Mouse (Mus musculus) embryonic facial prominence, embryonic 12.5 days (tissue): ENCODE measurements around the gene Vpreb1. TPM values are rescaled to one million over a fixed set of nuclear protein-coding genes. Genes with fewer than 3 reads are reported as not detected.

Experiments
- ATAC-seq: fragments of 200-750 bp; cut with Nextera tagmentation; 2 replicates; pipeline ENCODE4 v1.8.0; 2017; ENCODE audit not compliant: insufficient number of reproducible peaks, insufficient read depth, low FRiP score, low TSS enrichment
- H3K27ac ChIP-seq: fragments of 300-500 bp; sonication (generic); 2 replicates; pipeline ENCODE4 v1.5.1; 2016; ENCODE audit warnings: mild to moderate bottlenecking
- H3K27me3 ChIP-seq: fragments of 300-500 bp; sonication (generic); 2 replicates; pipeline ENCODE4 v1.6.1; 2016; ENCODE audit warnings: mild to moderate bottlenecking, moderate library complexity
- H3K36me3 ChIP-seq: fragments of 300-500 bp; sonication (generic); 2 replicates; pipeline ENCODE4 v1.6.1; 2016; ENCODE audit warnings: mild to moderate bottlenecking
- H3K4me1 ChIP-seq: fragments of 300-500 bp; sonication (generic); 2 replicates; pipeline ENCODE4 v1.6.1; 2016
- H3K4me2 ChIP-seq: fragments of 300-500 bp; sonication (generic); replicated peaks from 2 replicates; pipeline ENCODE4 v1.6.1; 2016; ENCODE audit warnings: mild to moderate bottlenecking, moderate library complexity
- H3K4me3 ChIP-seq: fragments of 300-500 bp; sonication (generic); 2 replicates; pipeline ENCODE4 v1.5.1; 2016; ENCODE audit warnings: mild to moderate bottlenecking
- H3K9ac ChIP-seq: fragments of 300-500 bp; sonication (generic); 2 replicates; pipeline ENCODE4 v1.6.1; 2016; ENCODE audit warnings: mild to moderate bottlenecking, moderate library complexity
- H3K9me3 ChIP-seq: fragments of 300-500 bp; sonication (generic); 2 replicates; pipeline ENCODE4 v1.6.1; 2016; ENCODE audit warnings: mild to moderate bottlenecking, moderate library complexity
- WGBS: fragments of 180-500 bp; shearing (Covaris S2); methylation state at CpG from one replicate; pipeline ENCODE4 v1.1.7; 2016; 5-methylcytosine and 5-hydroxymethylcytosine counted together
- polyA plus RNA-seq: library from polyadenylated mRNA; unstranded; fragments of >200 nt; fragmentation: Nextera tagmentation; extraction: Ambion mirVana; gene quantifications from 2 replicates; pipeline ENCODE4 v1.2.1, GENCODE M21; 2016

Gene Vpreb1
- 1.7 and 2.3 TPM in 2 replicates for polyA plus RNA-seq

GRCm38 (mm10) chr16:16870617-16871331, at the start of gene Vpreb1, which contains the start of gene Top3b:
Gene Vpreb1, minus strand, starts transcription at chr16:16870843.
Gene Top3b, plus strand, starts transcription at chr16:16870736.
- H3K4me1 ChIP-seq, result peaks cover 4% of the 10 kb centered on the region; the same call in 1 of the 2 replicates
- peak within 1 kb of the TSS; percentile 86 for H3K9ac ChIP-seq
- H3K27ac ChIP-seq, result peak within 1 kb of the TSS; percentile 96
- H3K36me3 ChIP-seq, result peaks cover 6% of the 10 kb centered on the region; the same call in 1 of the 2 replicates
- H3K4me3 ChIP-seq, result peak within 1 kb of the TSS; percentile 70
- under 1% methylated on average over 49 of the region's 49 CpGs for WGBS
- H3K9me3 ChIP-seq, result no peaks in the 10 kb centered on the region
- H3K27me3 ChIP-seq, result no peaks in the 10 kb centered on the region
- ATAC-seq, result peak; percentile 96
- H3K4me2 ChIP-seq, result peak within 1 kb of the TSS; percentile 63

- ATAC-seq, result no peak
These were observed 47.9 kb upstream of the Vpreb1 start for GRCm38 (mm10) chr16:16918441-16919117.

GRCm38 (mm10) chr16:16913440-16913839, 42.8 kb upstream of the Vpreb1 start:
- H3K27me3 ChIP-seq, result no peaks in the 10 kb centered on the region
- no peak overlapping the region for H3K9ac ChIP-seq
- H3K4me3 ChIP-seq, result no peak overlapping the region
- 70% methylated on average over 1 of the region's 1 CpGs for WGBS
- peaks cover 68% of the 10 kb centered on the region for H3K36me3 ChIP-seq
- no peak overlapping the region for H3K4me2 ChIP-seq
- no peak for ATAC-seq
- H3K27ac ChIP-seq, result no peak overlapping the region
- H3K4me1 ChIP-seq, result no peaks in the 10 kb centered on the region
- no peaks in the 10 kb centered on the region for H3K9me3 ChIP-seq

More at GRCm38 (mm10) chr16:16918441-16919117, 47.9 kb upstream of the Vpreb1 start:
- Histone ChIP-seq H3K9ac (no peak overlapping the region), H3K27me3 (no peaks in the 10 kb centered on the region), H3K4me2 (no peak overlapping the region), H3K4me1 (no peaks in the 10 kb centered on the region), H3K36me3 (peaks cover 84% of the 10 kb centered on the region), H3K27ac (no peak overlapping the region), H3K4me3 (no peak overlapping the region), H3K9me3 (no peaks in the 10 kb centered on the region)
- 94% methylated on average over 7 of the region's 7 CpGs for WGBS

DNA sequence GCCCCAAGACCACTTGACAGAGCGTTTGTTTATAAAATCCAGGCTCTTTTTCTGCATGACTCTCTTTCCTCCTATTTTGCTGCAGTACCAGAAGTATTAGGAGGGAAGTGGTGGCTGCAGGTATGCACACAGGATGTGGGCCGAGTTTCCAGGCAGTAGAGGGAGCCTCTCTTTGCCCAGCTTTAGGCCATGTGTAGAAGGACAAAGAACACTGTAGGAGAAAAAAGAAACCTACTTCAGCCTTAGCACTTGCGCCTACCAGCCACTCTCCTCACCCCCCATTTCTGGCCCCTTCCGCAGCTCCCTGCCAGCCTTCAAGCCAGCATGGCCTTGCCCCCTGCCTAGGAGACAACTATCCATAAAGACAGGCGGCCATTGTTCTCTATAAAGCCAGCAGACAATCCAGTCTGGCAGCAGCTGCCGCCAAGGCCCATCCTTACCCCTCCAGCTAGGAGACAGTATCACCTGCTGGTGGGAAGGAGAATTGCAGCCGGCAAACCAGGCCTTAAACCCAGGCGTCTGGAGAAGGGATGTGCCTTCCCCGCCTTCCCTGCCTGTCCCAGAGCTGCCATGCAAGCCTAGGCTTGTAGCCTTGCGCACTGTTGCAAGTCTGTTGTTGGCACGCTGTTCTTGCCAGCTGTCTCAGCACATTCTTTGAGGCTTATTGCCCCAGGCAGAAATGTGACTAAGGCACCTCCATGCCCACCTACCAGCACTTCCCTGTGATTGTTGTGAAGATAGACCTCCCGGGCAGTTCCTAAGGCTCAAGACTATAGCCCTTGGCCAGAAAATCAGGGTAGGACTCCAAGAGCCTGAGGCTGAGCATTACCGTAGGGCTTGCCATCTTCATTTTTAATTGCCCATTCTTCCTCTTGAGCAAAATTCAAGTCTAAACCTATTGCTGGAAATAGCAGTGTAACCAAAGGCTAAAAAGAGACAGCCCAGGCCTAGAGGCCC, 41.3 kb upstream of the Vpreb1 start:
- H3K4me3 ChIP-seq, result no peak overlapping the region

GRCm38 (mm10) chr16:16907799-16908198, 37.2 kb upstream of the Vpreb1 start:
- Histone ChIP-seq H3K9me3 (no peaks in the 10 kb centered on the region), H3K4me2 (no peak overlapping the region), H3K27ac (no peak overlapping the region), H3K36me3 (peaks cover 70% of the 10 kb centered on the region), H3K4me1 (no peaks in the 10 kb centered on the region), H3K4me3 (no peak overlapping the region), H3K27me3 (no peaks in the 10 kb centered on the region), H3K9ac (no peak overlapping the region)
- no peak for ATAC-seq
- 74% methylated on average over 6 of the region's 6 CpGs for WGBS

More for the DNA sequence above, 41.3 kb upstream of the Vpreb1 start:
- WGBS, result 36% methylated on average over 13 of the region's 13 CpGs
- no peaks in the 10 kb centered on the region for H3K4me1 ChIP-seq
- no peaks in the 10 kb centered on the region for H3K27me3 ChIP-seq
- no peak overlapping the region for H3K4me2 ChIP-seq
- no peak overlapping the region for H3K27ac ChIP-seq
- H3K36me3 ChIP-seq, result peaks cover 65% of the 10 kb centered on the region
- H3K9ac ChIP-seq, result no peak overlapping the region
- ATAC-seq, result peak; percentile 83
- no peaks in the 10 kb centered on the region for H3K9me3 ChIP-seq

DNA sequence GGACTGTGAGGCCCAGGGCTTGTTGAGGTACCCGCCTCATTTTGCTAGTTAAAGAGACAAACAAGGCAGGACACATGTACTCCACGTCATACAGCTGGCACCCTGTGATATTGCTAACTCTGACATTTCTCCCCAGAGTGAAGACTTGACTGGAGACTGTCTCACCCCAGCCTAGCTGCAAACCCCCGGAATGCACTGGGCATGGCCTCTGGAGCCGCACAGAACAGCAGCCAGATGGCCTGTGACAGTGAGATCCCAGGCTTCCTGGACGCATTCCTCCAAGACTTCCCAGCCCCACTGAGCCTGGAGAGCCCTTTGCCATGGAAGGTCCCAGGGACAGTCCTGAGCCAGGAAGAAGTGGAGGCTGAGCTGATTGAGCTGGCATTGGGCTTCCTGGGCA, 32.5 kb upstream of the Vpreb1 start:
- Histone ChIP-seq H3K4me3 (no peak overlapping the region), H3K27ac (no peak overlapping the region), H3K9ac (no peak overlapping the region), H3K4me2 (no peak overlapping the region), H3K36me3 (peaks cover 47% of the 10 kb centered on the region), H3K9me3 (no peaks in the 10 kb centered on the region), H3K4me1 (no peaks in the 10 kb centered on the region), H3K27me3 (no peaks in the 10 kb centered on the region)
- WGBS, result 91% methylated on average over 5 of the region's 5 CpGs
- ATAC-seq, result no peak

DNA sequence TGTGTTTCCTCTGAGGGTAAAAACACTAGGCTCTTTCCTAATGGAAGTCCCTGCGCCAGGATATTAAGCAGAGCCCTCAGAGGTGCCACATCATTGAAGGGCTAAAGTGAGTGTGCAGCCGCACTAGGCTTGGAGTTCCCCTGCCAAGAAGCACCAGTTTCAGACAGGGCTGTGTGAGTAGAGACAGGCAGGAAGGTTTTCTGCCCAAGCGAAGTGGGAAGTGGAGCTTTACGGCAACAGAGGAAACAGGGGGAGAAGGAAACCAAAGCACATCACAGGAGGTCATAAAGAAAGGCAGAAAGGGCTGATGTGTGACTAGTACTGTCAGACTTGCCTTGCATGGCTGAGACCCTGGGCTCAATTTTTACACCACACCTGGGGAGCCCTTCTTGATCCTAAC, 31.7 kb upstream of the Vpreb1 start:
- Histone ChIP-seq H3K27me3 (no peaks in the 10 kb centered on the region), H3K9ac (no peak overlapping the region), H3K36me3 (peaks cover 38% of the 10 kb centered on the region), H3K4me3 (no peak overlapping the region), H3K27ac (no peak overlapping the region), H3K4me2 (no peak overlapping the region), H3K4me1 (0 out of 2 replicates have a peak, but pooled peaks cover 6% of the 10 kb centered on the region), H3K9me3 (no peaks in the 10 kb centered on the region)
- 86% methylated on average over 4 of the region's 4 CpGs for WGBS
- ATAC-seq, result no peak

- 0 out of 2 replicates have a peak, but pooled peaks cover 14% of the 10 kb centered on the region for H3K4me1 ChIP-seq
- peak overlapping the region; percentile 73 for H3K9ac ChIP-seq
- ATAC-seq, result no peak
- 27% methylated on average over 10 of the region's 10 CpGs for WGBS
- H3K9me3 ChIP-seq, result no peaks in the 10 kb centered on the region
- H3K27me3 ChIP-seq, result no peaks in the 10 kb centered on the region
- H3K4me2 ChIP-seq, result peak overlapping the region; percentile 74
- peak overlapping the region; percentile 54 for H3K4me3 ChIP-seq
- H3K27ac ChIP-seq, result peak overlapping the region; percentile 47; the same call in 1 of the 2 replicates
- peaks cover 20% of the 10 kb centered on the region for H3K36me3 ChIP-seq
These were observed 26.5 kb upstream of the Vpreb1 start for GRCm38 (mm10) chr16:16897056-16897584.

DNA sequence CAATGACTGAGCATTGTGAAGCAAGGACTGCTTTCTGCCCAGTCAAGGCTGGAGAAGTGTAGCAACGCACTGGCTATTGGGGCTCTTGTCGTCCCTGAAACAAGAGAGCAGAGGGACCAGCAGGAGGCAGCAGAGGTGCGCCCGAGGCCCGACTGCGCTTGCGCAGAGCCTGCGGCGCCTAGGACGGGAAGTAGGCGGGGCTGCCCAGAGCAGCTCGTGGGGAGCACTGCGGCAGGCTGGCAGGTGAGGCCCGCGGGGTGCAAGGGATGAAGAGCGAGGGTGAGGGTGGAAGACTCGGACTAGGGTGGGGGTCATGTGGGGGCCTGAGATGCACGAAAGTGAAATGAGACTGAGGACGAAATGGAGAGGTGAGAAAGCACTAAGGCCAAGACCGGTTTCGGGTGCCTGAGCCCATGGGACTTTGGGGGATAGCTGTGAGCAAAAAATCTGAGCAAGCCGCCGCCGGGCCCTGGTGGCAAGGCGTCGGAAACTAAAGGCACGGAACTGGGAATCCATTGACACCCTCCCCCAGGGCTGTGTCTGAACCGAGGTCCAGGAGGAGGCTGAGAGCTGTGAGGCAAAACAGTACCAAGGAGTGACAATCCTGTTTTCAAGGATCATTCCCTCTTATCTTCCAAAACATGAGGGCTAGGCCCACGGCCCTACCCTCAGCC, 25.9 kb upstream of the Vpreb1 start, which contains the start of gene Ppm1f:
Gene Ppm1f (plus strand): TSS at position 88 of the 674 bp plus-strand sequence.
- no peaks in the 10 kb centered on the region for H3K27me3 ChIP-seq
- peak; percentile 87 for ATAC-seq
- no peaks in the 10 kb centered on the region for H3K9me3 ChIP-seq
- peak within 1 kb of the TSS; percentile 73 for H3K9ac ChIP-seq
- peak within 1 kb of the TSS; percentile 47; the same call in 1 of the 2 replicates for H3K27ac ChIP-seq
- H3K4me2 ChIP-seq, result peak within 1 kb of the TSS; percentile 74
- under 1% methylated on average over 29 of the region's 29 CpGs for WGBS
- 0 out of 2 replicates have a peak, but pooled peaks cover 14% of the 10 kb centered on the region for H3K4me1 ChIP-seq
- peaks cover 26% of the 10 kb centered on the region for H3K36me3 ChIP-seq
- peak within 1 kb of the TSS; percentile 54 for H3K4me3 ChIP-seq

DNA sequence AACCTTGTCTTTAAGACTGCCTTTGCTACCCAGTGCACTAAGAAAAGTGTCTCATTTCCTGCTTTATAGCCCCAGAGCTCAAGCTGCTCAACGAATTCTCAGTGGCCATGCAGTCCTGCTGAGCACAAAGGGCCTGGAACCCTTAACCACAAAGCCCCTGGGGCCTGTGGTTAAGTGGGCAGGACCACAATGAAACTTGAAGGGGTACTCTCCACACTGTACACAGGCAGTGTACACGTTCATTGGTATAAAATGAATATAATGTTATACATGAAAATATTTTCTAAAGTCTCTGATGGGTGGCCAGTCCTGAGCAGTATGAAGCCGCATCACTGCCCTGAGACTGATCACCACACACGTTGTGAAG, 25.4 kb upstream of the Vpreb1 start:
- H3K36me3 ChIP-seq, result peaks cover 32% of the 10 kb centered on the region
- ATAC-seq, result peak; percentile 69
- 21% methylated on average over 4 of the region's 4 CpGs for WGBS
- peak overlapping the region; percentile 54; the same call in 1 of the 2 replicates for H3K4me3 ChIP-seq
- peak overlapping the region; percentile 37; the same call in 1 of the 2 replicates for H3K27ac ChIP-seq
- H3K4me1 ChIP-seq, result 0 out of 2 replicates have a peak, but pooled peaks cover 14% of the 10 kb centered on the region
- H3K9ac ChIP-seq, result no peak overlapping the region
- no peaks in the 10 kb centered on the region for H3K9me3 ChIP-seq
- H3K4me2 ChIP-seq, result peak overlapping the region; percentile 74
- no peaks in the 10 kb centered on the region for H3K27me3 ChIP-seq
